Mouse (Mus musculus): ENCODE results near the gene F830045P16Rik. TPM values are rescaled to one million over a fixed set of nuclear protein-coding genes. Genes with fewer than 3 reads are reported as not detected.

The F830045P16Rik gene
- polyA plus RNA-seq, 1 experiment from 2014 or later: 0.10 TPM

- WGBS: 87% methylated on average over 7 of the region's 7 CpGs
These were observed 32.7 kb upstream of the F830045P16Rik start for GRCm38 (mm10) chr2:129569120-129569519.

GRCm38 (mm10) chr2:129563944-129564709 is 27.7 kb upstream of the F830045P16Rik start:
- Histone ChIP-seq H3K36me3 (no peaks in the 10 kb centered on the region), H3K4me1 (peaks cover 6% of the 10 kb centered on the region; the same call in 1 of the 2 replicates), H3K9me3 (replicated peaks) (no peaks in the 10 kb centered on the region), H3K4me3 (no peak overlapping the region), H3K4me2 (replicated peaks) (no peak overlapping the region), H3K27me3 (peaks cover 2% of the 10 kb centered on the region; the same call in 1 of the 2 replicates), H3K9ac (no peak overlapping the region), H3K27ac (no peak overlapping the region)
- ATAC-seq (ENCODE audit: low FRiP score): no peak
- WGBS: 57% methylated on average over 5 of the region's 5 CpGs

More at GRCm38 (mm10) chr2:129569120-129569519, 32.7 kb upstream of the F830045P16Rik start:
- H3K9me3 ChIP-seq (replicated peaks): no peaks in the 10 kb centered on the region
- H3K4me1 ChIP-seq: peaks cover 7% of the 10 kb centered on the region
- H3K27me3 ChIP-seq: peaks cover 8% of the 10 kb centered on the region
- no peak overlapping the region for H3K9ac ChIP-seq
- no peak overlapping the region for H3K4me2 ChIP-seq (replicated peaks)
- ATAC-seq (ENCODE audit: low FRiP score): no peak
- no peak overlapping the region for H3K4me3 ChIP-seq
- no peaks in the 10 kb centered on the region for H3K36me3 ChIP-seq
- no peak overlapping the region for H3K27ac ChIP-seq

GRCm38 (mm10) chr2:129561796-129562195 is 25.4 kb upstream of the F830045P16Rik start:
- Histone ChIP-seq H3K27ac (no peak overlapping the region), H3K4me1 (peaks cover 10% of the 10 kb centered on the region; the same call in 1 of the 2 replicates), H3K4me2 (replicated peaks) (no peak overlapping the region), H3K4me3 (no peak overlapping the region), H3K9me3 (replicated peaks) (no peaks in the 10 kb centered on the region), H3K9ac (no peak overlapping the region), H3K27me3 (no peaks in the 10 kb centered on the region), H3K36me3 (no peaks in the 10 kb centered on the region)
- WGBS: 76% methylated on average over 3 of the region's 3 CpGs
- ATAC-seq (ENCODE audit: low FRiP score): no peak

GRCm38 (mm10) chr2:129558875-129559219 is 22.4 kb upstream of the F830045P16Rik start:
- 80% methylated on average over 3 of the region's 3 CpGs for WGBS
- no peak for ATAC-seq (ENCODE audit: low FRiP score)
- no peaks in the 10 kb centered on the region for H3K27me3 ChIP-seq

GRCm38 (mm10) chr2:129558008-129558874 is 21.8 kb upstream of the F830045P16Rik start:
- Histone ChIP-seq H3K4me3 (no peak overlapping the region), H3K9ac (no peak overlapping the region), H3K36me3 (no peaks in the 10 kb centered on the region), H3K27me3 (no peaks in the 10 kb centered on the region), H3K4me1 (peaks cover 4% of the 10 kb centered on the region; the same call in 1 of the 2 replicates), H3K27ac (no peak overlapping the region), H3K4me2 (replicated peaks) (no peak overlapping the region), H3K9me3 (replicated peaks) (no peaks in the 10 kb centered on the region)
- 68% methylated on average over 12 of the region's 12 CpGs for WGBS
- ATAC-seq (ENCODE audit: low FRiP score): no peak

More at GRCm38 (mm10) chr2:129558875-129559219, 22.4 kb upstream of the F830045P16Rik start:
- Histone ChIP-seq H3K27ac (no peak overlapping the region), H3K4me3 (no peak overlapping the region), H3K36me3 (no peaks in the 10 kb centered on the region), H3K4me1 (peaks cover 7% of the 10 kb centered on the region; the same call in 1 of the 2 replicates), H3K9me3 (replicated peaks) (no peaks in the 10 kb centered on the region), H3K4me2 (replicated peaks) (no peak overlapping the region), H3K9ac (no peak overlapping the region)

GRCm38 (mm10) chr2:129556081-129556480 is 19.7 kb upstream of the F830045P16Rik start:
- WGBS: 62% methylated on average over 6 of the region's 6 CpGs
- Histone ChIP-seq H3K9ac (no peak overlapping the region), H3K4me1 (peaks cover 4% of the 10 kb centered on the region; the same call in 1 of the 2 replicates), H3K4me2 (replicated peaks) (no peak overlapping the region), H3K27me3 (no peaks in the 10 kb centered on the region; the same call in 1 of the 2 replicates), H3K36me3 (no peaks in the 10 kb centered on the region), H3K9me3 (replicated peaks) (no peaks in the 10 kb centered on the region), H3K27ac (no peak overlapping the region), H3K4me3 (no peak overlapping the region)
- no peak for ATAC-seq (ENCODE audit: low FRiP score)

- H3K9me3 ChIP-seq (replicated peaks): no peaks in the 10 kb centered on the region
- no peak overlapping the region for H3K4me2 ChIP-seq (replicated peaks)
- no peak overlapping the region for H3K4me3 ChIP-seq
- no peak overlapping the region for H3K9ac ChIP-seq
- H3K27ac ChIP-seq: no peak overlapping the region
- H3K4me1 ChIP-seq: no peaks in the 10 kb centered on the region
- ATAC-seq (ENCODE audit: low FRiP score): no peak
- peaks cover 9% of the 10 kb centered on the region for H3K27me3 ChIP-seq
- WGBS: 53% methylated on average over 2 of the region's 2 CpGs
- no peaks in the 10 kb centered on the region for H3K36me3 ChIP-seq
These were observed 14.4 kb upstream of the F830045P16Rik start for GRCm38 (mm10) chr2:129550781-129551180.

GRCm38 (mm10) chr2:129549537-129550135 is 13.2 kb upstream of the F830045P16Rik start:
- peaks cover 9% of the 10 kb centered on the region for H3K27me3 ChIP-seq
- H3K36me3 ChIP-seq: no peaks in the 10 kb centered on the region
- no peak for ATAC-seq (ENCODE audit: low FRiP score)
- no peak overlapping the region for H3K9ac ChIP-seq
- no peak overlapping the region for H3K27ac ChIP-seq
- H3K4me1 ChIP-seq: no peaks in the 10 kb centered on the region; the same call in 1 of the 2 replicates
- H3K4me3 ChIP-seq: no peak overlapping the region
- H3K9me3 ChIP-seq (replicated peaks): no peaks in the 10 kb centered on the region
- H3K4me2 ChIP-seq (replicated peaks): no peak overlapping the region
- 55% methylated on average over 9 of the region's 9 CpGs for WGBS

- no peaks in the 10 kb centered on the region for H3K36me3 ChIP-seq
- no peak overlapping the region for H3K27ac ChIP-seq
- peaks cover 3% of the 10 kb centered on the region; the same call in 1 of the 2 replicates for H3K4me1 ChIP-seq
- no peaks in the 10 kb centered on the region for H3K9me3 ChIP-seq (replicated peaks)
- H3K27me3 ChIP-seq: peaks cover 9% of the 10 kb centered on the region; the same call in 1 of the 2 replicates
- ATAC-seq (ENCODE audit: low FRiP score): no peak
- H3K4me3 ChIP-seq: no peak overlapping the region
- 66% methylated on average over 3 of the region's 3 CpGs for WGBS
- H3K4me2 ChIP-seq (replicated peaks): no peak overlapping the region
- no peak overlapping the region for H3K9ac ChIP-seq
These were observed 10.4 kb upstream of the F830045P16Rik start for GRCm38 (mm10) chr2:129546772-129547171.

GRCm38 (mm10) chr2:129545596-129545995 is 9.2 kb upstream of the F830045P16Rik start:
- peaks cover 3% of the 10 kb centered on the region; the same call in 1 of the 2 replicates for H3K4me1 ChIP-seq
- no peaks in the 10 kb centered on the region for H3K36me3 ChIP-seq
- no peak overlapping the region for H3K27ac ChIP-seq
- no peak overlapping the region for H3K4me3 ChIP-seq
- ATAC-seq (ENCODE audit: low FRiP score): no peak
- H3K9ac ChIP-seq: no peak overlapping the region
- WGBS: 84% methylated on average over 7 of the region's 7 CpGs
- peaks cover 14% of the 10 kb centered on the region for H3K27me3 ChIP-seq
- no peaks in the 10 kb centered on the region for H3K9me3 ChIP-seq (replicated peaks)
- H3K4me2 ChIP-seq (replicated peaks): no peak overlapping the region

- peaks cover 14% of the 10 kb centered on the region for H3K27me3 ChIP-seq
- H3K9me3 ChIP-seq (replicated peaks): no peaks in the 10 kb centered on the region
- H3K4me3 ChIP-seq: no peak overlapping the region
- H3K36me3 ChIP-seq: no peaks in the 10 kb centered on the region
- no peak for ATAC-seq (ENCODE audit: low FRiP score)
- no peak overlapping the region for H3K9ac ChIP-seq
- H3K27ac ChIP-seq: no peak overlapping the region
- 72% methylated on average over 3 of the region's 3 CpGs for WGBS
- H3K4me1 ChIP-seq: peaks cover 3% of the 10 kb centered on the region; the same call in 1 of the 2 replicates
- H3K4me2 ChIP-seq (replicated peaks): no peak overlapping the region
These were observed 8.5 kb upstream of the F830045P16Rik start for GRCm38 (mm10) chr2:129544919-129545318.

- no peaks in the 10 kb centered on the region for H3K9me3 ChIP-seq (replicated peaks)
- H3K36me3 ChIP-seq: no peaks in the 10 kb centered on the region
- no peak for ATAC-seq (ENCODE audit: low FRiP score)
- no peak overlapping the region for H3K4me2 ChIP-seq (replicated peaks)
- WGBS: 26% methylated on average over 4 of the region's 4 CpGs
- H3K4me3 ChIP-seq: no peak overlapping the region
- H3K27ac ChIP-seq: no peak overlapping the region
- H3K27me3 ChIP-seq: peaks cover 14% of the 10 kb centered on the region
- peaks cover 3% of the 10 kb centered on the region; the same call in 1 of the 2 replicates for H3K4me1 ChIP-seq
- no peak overlapping the region for H3K9ac ChIP-seq
These were observed 8.0 kb upstream of the F830045P16Rik start for GRCm38 (mm10) chr2:129544448-129544847.

Data from hindbrain, embryonic 12.5 days (tissue).